8 mouse cellular contexts compared by ENCODE assay signal in the genomic region with DNA sequence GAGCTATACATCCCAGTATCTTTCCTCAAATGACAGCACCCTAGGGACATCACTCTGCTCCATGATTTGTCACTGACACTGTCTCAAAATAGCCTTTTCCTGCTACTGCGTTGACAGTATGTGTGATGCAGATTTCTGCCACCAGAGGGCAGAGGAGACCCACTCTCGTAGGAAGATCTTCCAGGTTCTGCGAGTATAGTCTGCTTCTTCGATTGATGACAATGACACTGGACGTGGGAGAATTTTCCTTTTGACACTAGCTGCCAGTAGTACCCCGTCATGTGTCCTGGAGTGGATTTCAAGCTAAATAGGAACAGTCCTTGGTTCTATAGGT. TPM values are rescaled to one million over a fixed set of nuclear protein-coding genes. Genes with fewer than 3 reads are reported as not detected.
DNase-seq lines count a peak whose midpoint lies in the region; ATAC-seq and TF ChIP-seq lines count a peak whose summit lies in the region.

No protein-coding gene starts in this region.

- peak; percentile 100 for TF ChIP-seq CTCF in midbrain, postnatal 0 days (IDR thresholded peaks at IDR 0.05)

- H3K27ac ChIP-seq in limb, embryonic 10.5 days, result no peak overlapping the region
- no peak overlapping the region for H3K27ac ChIP-seq in midbrain, postnatal 0 days (ENCODE audit: low read depth, low read length)

- H3K9me3 ChIP-seq in limb, embryonic 10.5 days (replicated peaks), result no peaks in the 10 kb centered on the region
- no peaks in the 10 kb centered on the region for H3K9me3 ChIP-seq in midbrain, postnatal 0 days (ENCODE audit: low read length)

- 0 out of 2 replicates have a peak, but pooled peaks have one; percentile 56 for ATAC-seq in midbrain, postnatal 0 days (ENCODE audit: low FRiP score)

- DNase-seq in B cell, adult 2 months, result peak; percentile 17 to 38
- DNase-seq in R1 (ENCODE audit: low read depth, low spot score), result peak; percentile 79
- peak; percentile 65 to 80 for DNase-seq in cerebellum, postnatal 4 days (ENCODE audit: low spot score in 2 of 2)
- DNase-seq in gastrocnemius, postnatal 10 days, result peak; percentile 78
- DNase-seq in kidney, adult 8-10 months, result peak; percentile 10 to 63
- DNase-seq in limb, embryonic 10.5 days (ENCODE audit: low spot score), result peak; percentile 76
- DNase-seq in midbrain, postnatal 0 days (ENCODE audit: low spot score), result peak; percentile 88
- DNase-seq in thymus, postnatal 14 days, result peak; percentile 50

- H3K4me2 ChIP-seq in midbrain, postnatal 0 days (ENCODE audit: low read depth, low read length, poor library complexity, severe bottlenecking), result no peak overlapping the region

- no peaks in the 10 kb centered on the region for H3K4me1 ChIP-seq in limb, embryonic 10.5 days
- no peaks in the 10 kb centered on the region for H3K4me1 ChIP-seq in midbrain, postnatal 0 days (ENCODE audit: insufficient read depth, low read length)

- H3K36me3 ChIP-seq in limb, embryonic 10.5 days, result no peaks in the 10 kb centered on the region
- no peaks in the 10 kb centered on the region for H3K36me3 ChIP-seq in midbrain, postnatal 0 days (ENCODE audit: insufficient read depth, low read length)

- H3K9ac ChIP-seq in midbrain, postnatal 0 days (replicated peaks; ENCODE audit: low read length, poor library complexity, severe bottlenecking), result no peak overlapping the region

- no peaks in the 10 kb centered on the region for H3K27me3 ChIP-seq in limb, embryonic 10.5 days (ENCODE audit: low read depth, poor library complexity, severe bottlenecking)
- H3K27me3 ChIP-seq in midbrain, postnatal 0 days (ENCODE audit: insufficient read depth, low read length), result no peaks in the 10 kb centered on the region

- 23% methylated on average over 6 of the region's 6 CpGs for WGBS in limb, embryonic 10.5 days
- 1% methylated on average over 6 of the region's 6 CpGs for WGBS in midbrain, postnatal 0 days

- no peak overlapping the region for H3K4me3 ChIP-seq in limb, embryonic 10.5 days
- no peak overlapping the region for H3K4me3 ChIP-seq in midbrain, postnatal 0 days (ENCODE audit: low read depth, low read length)

RNA-seq across cellular contexts. Expression of a gene that starts 31.9 kb away (rescaled TPM):
- 1 to 10 TPM; 3.8 to 6.2 TPM for total RNA-seq in gastrocnemius, postnatal 10 days (2021)
- polyA plus RNA-seq in limb, embryonic 10.5 days (2016; fragmentation: Nextera tagmentation; extraction: Ambion mirVana), result 64.8 and 65.6 TPM in 2 replicates
- total RNA-seq in midbrain, postnatal 0 days (2014; rRNA removed), result 48.2 and 49.7 TPM in 2 replicates
- polyA plus RNA-seq in midbrain, postnatal 0 days (2015; fragmentation: Nextera tagmentation; extraction: Ambion mirVana), result 68.1 and 70.1 TPM in 2 replicates

RNA-seq across cellular contexts. Expression of a gene that starts 55.5 kb away (rescaled TPM):
- under 1 TPM; 0.54 TPM for total RNA-seq in gastrocnemius, postnatal 10 days (2021)
- polyA plus RNA-seq in limb, embryonic 10.5 days (2016; fragmentation: Nextera tagmentation; extraction: Ambion mirVana), result 0.10 TPM in 1 of 2 replicates, not detected in the other
- 1.7 and 3.5 TPM in 2 replicates for total RNA-seq in midbrain, postnatal 0 days (2014; rRNA removed)
- 2.0 and 3.1 TPM in 2 replicates for polyA plus RNA-seq in midbrain, postnatal 0 days (2015; fragmentation: Nextera tagmentation; extraction: Ambion mirVana)

Comparison
In these comparisons a context has a peak if more than half of its experiments do, and no peak if none do; other contexts are left out.
1. DNase-seq: peak in every context shown above with its lines; median percentile 88 in midbrain, postnatal 0 days; 79 in R1; 78 in gastrocnemius, postnatal 10 days; 76 in limb, embryonic 10.5 days; 72 in cerebellum, postnatal 4 days; 50 in thymus, postnatal 14 days; 36 in kidney, adult 8-10 months; 28 in B cell, adult 2 months.